Mouse (Mus musculus): ENCODE measurements around the gene Cyp1a1. TPM values are rescaled to one million over a fixed set of nuclear protein-coding genes. Genes with fewer than 3 reads are reported as not detected.
"Not testable (repeated sequence)": the region's sequence is repeated elsewhere in the genome, so short reads cannot be mapped to it uniquely, and the experiment has no call there.

The Cyp1a1 gene
- total and polyA plus RNA-seq, 3 experiments, result 0.09 to 0.78 (median 0.13) TPM

DNA sequence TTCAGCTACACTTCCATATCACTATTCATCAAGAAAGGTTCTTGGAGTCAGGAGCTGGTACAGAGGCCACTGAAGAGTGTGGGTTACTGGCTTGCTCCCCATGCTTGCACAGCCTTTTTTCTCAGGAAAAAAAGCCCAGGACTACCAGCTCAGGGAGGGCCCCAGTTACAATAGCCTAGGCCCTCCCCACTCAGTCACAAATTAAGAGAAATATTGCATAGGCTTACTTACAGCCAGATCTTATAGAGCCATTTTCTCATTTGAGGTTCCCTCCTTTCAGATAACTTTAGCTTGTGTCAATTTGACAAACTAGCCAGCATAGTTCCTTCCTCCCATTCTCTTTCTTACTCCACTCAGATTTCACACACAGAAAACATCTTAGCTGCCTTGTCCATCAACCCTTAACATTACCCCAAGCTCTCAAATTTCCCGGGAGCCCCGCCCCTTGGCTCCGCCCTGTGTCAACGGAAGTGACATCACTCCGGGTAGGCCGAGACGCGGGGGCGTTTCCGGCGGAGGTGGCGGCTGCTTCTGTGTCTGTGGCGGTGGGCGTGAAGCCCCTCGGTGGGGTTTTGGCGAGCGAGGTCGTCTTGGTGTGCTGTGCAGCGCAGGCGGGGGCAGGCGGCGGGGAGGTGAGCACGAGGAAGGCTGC is 20.5 kb downstream of the Cyp1a1 start, which contains the start of gene Edc3:
TSS of gene Edc3 (plus strand) at position 473 of the 652 bp plus-strand sequence.
- Histone ChIP-seq H3K9ac (ENCODE audit: low read depth, low read length) (peak within 1 kb of the TSS; percentile 95), H3K4me3 (peak within 1 kb of the TSS; percentile 85), H3K36me3 (ENCODE audit: control insufficient read depth, insufficient read depth, low read length) (no peaks in the 10 kb centered on the region; the same call in 1 of the 2 replicates), H3K79me2 (replicated peaks; ENCODE audit: control insufficient read depth, insufficient read depth, low read length) (peaks cover 3% of the 10 kb centered on the region; the same call in 1 of the 2 replicates), H3K27me3 (ENCODE audit: control insufficient read depth, insufficient read depth, low read length) (no peaks in the 10 kb centered on the region), H3K4me1 (ENCODE audit: control insufficient read depth, insufficient read depth, low read length) (peaks cover 1% of the 10 kb centered on the region; the same call in 1 of the 2 replicates), H3K27ac (peak within 1 kb of the TSS; percentile 90)
- WGBS, result 0% methylated on average over 23 of the region's 23 CpGs
- intact Hi-C loops (cut with DNase I), result loop anchor here (5.0 kb wide), 2 partner anchors 34 to 41 kb away; no protein-coding TSS in a partner anchor
- no peak for TF ChIP-seq EP300 (IDR thresholded peaks at IDR 0.05; ENCODE audit: insufficient read depth, low read depth, low read length)
- TF ChIP-seq POLR2A (IDR thresholded peaks at IDR 0.05; ENCODE audit: insufficient read depth, low read depth, low read length), result peak; percentile 73
- no peak for TF ChIP-seq CTCF (IDR thresholded peaks at IDR 0.05)
- peak; percentile 89 to 92 for DNase-seq

DNA sequence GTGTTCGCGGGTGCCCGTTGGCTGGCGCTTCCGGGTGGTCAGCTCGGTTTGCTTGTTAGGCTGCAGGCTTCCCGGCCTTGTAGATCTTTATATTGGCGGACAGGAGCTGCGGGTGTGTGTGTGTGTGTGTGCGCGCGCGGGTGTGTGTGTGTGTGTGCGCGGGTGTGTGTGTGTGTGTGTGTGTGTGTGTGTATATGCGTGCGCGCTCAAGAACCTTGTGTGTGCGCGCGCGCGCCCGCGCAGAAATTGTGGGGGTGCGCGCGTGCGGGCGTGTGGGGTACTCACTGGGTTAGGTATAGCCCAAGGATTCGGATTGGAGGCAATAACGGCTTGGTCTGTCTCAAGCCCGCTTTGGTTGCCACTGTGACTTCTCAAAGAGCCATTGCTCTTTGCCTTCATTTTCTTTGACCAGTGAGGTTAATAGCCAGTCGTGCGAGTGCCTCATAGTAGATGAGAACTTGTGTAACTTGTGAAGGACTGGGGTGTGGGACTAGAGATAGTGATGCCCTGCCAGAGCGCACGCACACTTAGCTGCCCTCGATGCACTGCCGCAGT is 21.1 kb downstream of the Cyp1a1 start:
- H3K9ac ChIP-seq (ENCODE audit: low read depth, low read length), result peak overlapping the region; percentile 95
- intact Hi-C loops (cut with DNase I), result loop anchor here (5.0 kb wide), 2 partner anchors 34 to 41 kb away; no protein-coding TSS in a partner anchor
- under 1% methylated on average over 39 of the region's 39 CpGs for WGBS

DNA sequence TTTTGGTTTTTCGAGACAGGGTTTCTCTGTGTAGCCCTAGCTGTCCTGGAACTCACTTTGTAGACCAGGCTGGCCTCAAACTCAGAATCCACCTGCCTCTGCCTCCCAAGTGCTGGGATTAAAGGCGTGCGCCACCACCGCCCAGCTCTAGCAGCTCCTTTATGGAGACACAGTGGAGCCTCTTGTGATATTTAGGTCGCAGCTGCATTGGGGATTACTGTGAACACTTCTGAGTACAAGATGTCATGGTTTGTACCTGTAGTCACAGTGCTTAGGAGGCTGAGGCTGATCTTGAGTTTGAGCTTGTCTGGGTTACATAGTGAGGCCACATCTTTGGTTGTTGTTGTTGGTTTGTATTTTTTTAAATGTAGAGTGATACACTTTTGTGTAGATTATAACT is 22.5 kb downstream of the Cyp1a1 start:
- H3K27me3 ChIP-seq (ENCODE audit: control insufficient read depth, insufficient read depth, low read length); H3K4me1 ChIP-seq (ENCODE audit: control insufficient read depth, insufficient read depth, low read length); H3K4me3 ChIP-seq; H3K9ac ChIP-seq (ENCODE audit: low read depth, low read length); intact Hi-C loops (cut with DNase I); H3K79me2 ChIP-seq (replicated peaks; ENCODE audit: control insufficient read depth, insufficient read depth, low read length); H3K36me3 ChIP-seq (ENCODE audit: control insufficient read depth, insufficient read depth, low read length); H3K27ac ChIP-seq; DNase-seq: not testable (repeated sequence)
- 92% methylated on average over 5 of the region's 5 CpGs for WGBS

More for the DNA sequence above, 21.1 kb downstream of the Cyp1a1 start:
- DNase-seq, result peak in 1 of 2 experiments; percentile 58
- Histone ChIP-seq H3K36me3 (ENCODE audit: control insufficient read depth, insufficient read depth, low read length) (no peaks in the 10 kb centered on the region; the same call in 1 of the 2 replicates), H3K27me3 (ENCODE audit: control insufficient read depth, insufficient read depth, low read length) (no peaks in the 10 kb centered on the region), H3K4me3 (peak overlapping the region; percentile 85), H3K27ac (peak overlapping the region; percentile 90), H3K4me1 (ENCODE audit: control insufficient read depth, insufficient read depth, low read length) (peaks cover 1% of the 10 kb centered on the region; the same call in 1 of the 2 replicates), H3K79me2 (replicated peaks; ENCODE audit: control insufficient read depth, insufficient read depth, low read length) (peaks cover 4% of the 10 kb centered on the region; the same call in 1 of the 2 replicates)
- no peak for TF ChIP-seq POLR2A (IDR thresholded peaks at IDR 0.05; ENCODE audit: insufficient read depth, low read depth, low read length)
- no peak for TF ChIP-seq CTCF (IDR thresholded peaks at IDR 0.05)
- no peak for TF ChIP-seq EP300 (IDR thresholded peaks at IDR 0.05; ENCODE audit: insufficient read depth, low read depth, low read length)

DNA sequence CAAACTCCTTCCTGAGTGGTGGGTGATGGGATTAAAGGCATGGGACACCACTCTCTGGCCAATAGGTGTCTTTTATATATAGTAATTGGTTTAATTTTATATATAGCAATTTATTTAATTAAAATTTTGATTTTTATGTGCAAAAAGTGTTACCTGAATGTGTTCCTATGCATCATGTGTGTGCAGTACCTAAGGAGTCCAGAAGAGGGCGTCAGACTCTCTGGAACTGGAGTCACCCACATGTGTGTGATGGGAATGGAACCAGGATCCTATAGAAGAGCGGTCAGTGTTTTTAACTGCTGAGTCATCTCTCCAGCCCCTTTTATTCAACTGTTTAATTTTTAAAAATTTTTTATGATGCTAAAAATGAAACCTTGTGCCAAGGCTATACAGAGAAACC is 24.5 kb downstream of the Cyp1a1 start:
- Histone ChIP-seq H3K9ac (ENCODE audit: low read depth, low read length) (no peak overlapping the region), H3K79me2 (replicated peaks; ENCODE audit: control insufficient read depth, insufficient read depth, low read length) (peaks cover 4% of the 10 kb centered on the region; the same call in 1 of the 2 replicates), H3K27me3 (ENCODE audit: control insufficient read depth, insufficient read depth, low read length) (no peaks in the 10 kb centered on the region), H3K4me1 (ENCODE audit: control insufficient read depth, insufficient read depth, low read length) (peaks cover 1% of the 10 kb centered on the region; the same call in 1 of the 2 replicates), H3K4me3 (no peak overlapping the region), H3K27ac (no peak overlapping the region), H3K36me3 (ENCODE audit: control insufficient read depth, insufficient read depth, low read length) (peaks cover 5% of the 10 kb centered on the region)
- TF ChIP-seq CTCF (IDR thresholded peaks at IDR 0.05), result peak; percentile 64
- no peak for TF ChIP-seq POLR2A (IDR thresholded peaks at IDR 0.05; ENCODE audit: insufficient read depth, low read depth, low read length)
- TF ChIP-seq EP300 (IDR thresholded peaks at IDR 0.05; ENCODE audit: insufficient read depth, low read depth, low read length), result no peak
- DNase-seq, result no peak
- WGBS, result 71% methylated on average over 2 of the region's 2 CpGs
- intact Hi-C loops (cut with DNase I), result no loop called here

DNA sequence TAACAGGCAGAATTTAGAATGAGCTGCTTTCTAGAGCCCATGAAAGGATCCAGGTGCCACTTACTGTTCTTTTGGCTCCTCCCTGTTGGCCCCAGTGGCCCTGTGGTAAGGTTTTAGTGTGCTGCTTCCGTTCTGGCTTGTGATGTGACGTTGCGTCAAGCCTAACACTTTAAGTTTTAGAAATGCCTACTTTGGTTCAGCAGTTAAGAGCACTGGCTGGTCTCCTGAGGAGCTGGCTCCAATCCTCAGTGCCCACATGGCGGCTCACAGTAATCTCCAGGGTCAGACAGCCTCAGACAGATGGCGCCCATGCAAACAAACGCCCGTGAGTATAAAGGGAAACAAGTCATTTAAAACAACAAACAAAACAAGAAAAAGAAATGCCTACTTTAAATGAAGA is 30.7 kb downstream of the Cyp1a1 start:
- Histone ChIP-seq H3K9ac (ENCODE audit: low read depth, low read length) (no peak overlapping the region), H3K4me1 (ENCODE audit: control insufficient read depth, insufficient read depth, low read length) (peaks cover 6% of the 10 kb centered on the region), H3K36me3 (ENCODE audit: control insufficient read depth, insufficient read depth, low read length) (peaks cover 23% of the 10 kb centered on the region), H3K27me3 (ENCODE audit: control insufficient read depth, insufficient read depth, low read length) (no peaks in the 10 kb centered on the region), H3K4me3 (no peak overlapping the region), H3K79me2 (replicated peaks; ENCODE audit: control insufficient read depth, insufficient read depth, low read length) (no peaks in the 10 kb centered on the region), H3K27ac (no peak overlapping the region)
- TF ChIP-seq EP300 (IDR thresholded peaks at IDR 0.05; ENCODE audit: insufficient read depth, low read depth, low read length), result no peak
- TF ChIP-seq CTCF (IDR thresholded peaks at IDR 0.05), result no peak
- TF ChIP-seq POLR2A (IDR thresholded peaks at IDR 0.05; ENCODE audit: insufficient read depth, low read depth, low read length), result no peak
- 95% methylated on average over 7 of the region's 7 CpGs for WGBS
- intact Hi-C loops (cut with DNase I), result no loop called here
- DNase-seq, result no peak

DNA sequence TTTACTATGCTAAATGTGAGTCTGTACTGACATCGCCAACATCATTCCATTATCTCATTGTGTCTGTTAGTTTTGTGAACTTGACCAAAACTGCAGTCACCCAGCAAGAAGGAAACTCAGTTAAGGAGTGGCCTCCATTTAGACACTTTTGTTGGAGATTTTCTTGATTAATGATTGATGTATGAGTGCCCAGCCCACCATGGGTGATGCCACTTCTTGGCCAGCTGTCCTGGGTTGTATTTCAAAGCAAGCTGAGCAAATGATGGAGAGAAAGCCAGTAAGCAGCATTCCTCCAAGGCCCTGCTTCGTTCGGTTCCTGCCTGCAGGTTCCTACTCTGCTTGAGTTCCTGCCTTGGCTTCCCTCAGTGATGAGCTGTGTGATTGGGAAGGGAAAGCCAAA is 33.0 kb downstream of the Cyp1a1 start:
- no peaks in the 10 kb centered on the region for H3K27me3 ChIP-seq (ENCODE audit: control insufficient read depth, insufficient read depth, low read length)
- no peaks in the 10 kb centered on the region for H3K79me2 ChIP-seq (replicated peaks; ENCODE audit: control insufficient read depth, insufficient read depth, low read length)
- H3K36me3 ChIP-seq (ENCODE audit: control insufficient read depth, insufficient read depth, low read length), result peaks cover 26% of the 10 kb centered on the region
- intact Hi-C loops (cut with DNase I), result no loop called here
- H3K4me1 ChIP-seq (ENCODE audit: control insufficient read depth, insufficient read depth, low read length), result peaks cover 11% of the 10 kb centered on the region
- no peak overlapping the region for H3K27ac ChIP-seq
- H3K9ac ChIP-seq (ENCODE audit: low read depth, low read length), result no peak overlapping the region
- WGBS, result 84% methylated on average over 3 of the region's 3 CpGs
- no peak for DNase-seq
- no peak overlapping the region for H3K4me3 ChIP-seq
- TF ChIP-seq POLR2A (IDR thresholded peaks at IDR 0.05; ENCODE audit: insufficient read depth, low read depth, low read length) (no peak), CTCF (IDR thresholded peaks at IDR 0.05) (no peak), EP300 (IDR thresholded peaks at IDR 0.05; ENCODE audit: insufficient read depth, low read depth, low read length) (no peak)
